Mouse (Mus musculus): ENCODE results near the gene Ldlrad2. TPM values are rescaled to one million over a fixed set of nuclear protein-coding genes. Genes with fewer than 3 reads are reported as not detected.
"Not testable (repeated sequence)": the region's sequence is repeated elsewhere in the genome, so short reads cannot be mapped to it uniquely, and the experiment has no call there.

Ldlrad2 gene
- total RNA-seq (2021) = not detected

DNA sequence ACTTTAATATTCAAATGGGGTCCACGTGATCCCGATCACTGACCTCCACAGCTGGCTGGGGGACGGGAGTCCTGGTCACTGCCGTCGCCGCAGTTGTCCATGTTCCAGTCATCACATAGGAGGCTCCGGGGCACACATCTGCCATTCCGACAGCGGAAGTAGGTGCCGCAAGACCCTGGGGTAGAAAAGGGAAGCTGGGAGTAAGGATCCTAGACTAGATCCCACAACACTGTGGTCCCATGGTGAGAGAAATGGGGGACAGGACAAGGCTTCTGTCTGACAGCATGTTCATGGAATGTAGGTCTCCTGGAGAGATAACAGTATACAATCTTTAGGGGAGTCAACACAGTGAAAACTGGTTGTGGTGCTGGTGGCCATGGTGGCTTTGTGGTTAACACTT is at the start of gene Ldlrad2:
Ldlrad2 (minus strand) TSS at position 101 of the 400 bp plus-strand sequence.
- intact Hi-C loops (cut with DNase I) = loop anchor here (10.0 kb wide), 1 partner anchor 680 kb away; the partner anchor contains the start of genes C1qa and C1qc
- DNase-seq (ENCODE audit: low spot score in 2 of 2) = no peak

- DNase-seq (ENCODE audit: low spot score in 2 of 2) = no peak
- intact Hi-C loops (cut with DNase I) = no loop called here
Observed at GRCm38 (mm10) chr4:137622847-137623246, 48.5 kb upstream of the Ldlrad2 start.

DNA sequence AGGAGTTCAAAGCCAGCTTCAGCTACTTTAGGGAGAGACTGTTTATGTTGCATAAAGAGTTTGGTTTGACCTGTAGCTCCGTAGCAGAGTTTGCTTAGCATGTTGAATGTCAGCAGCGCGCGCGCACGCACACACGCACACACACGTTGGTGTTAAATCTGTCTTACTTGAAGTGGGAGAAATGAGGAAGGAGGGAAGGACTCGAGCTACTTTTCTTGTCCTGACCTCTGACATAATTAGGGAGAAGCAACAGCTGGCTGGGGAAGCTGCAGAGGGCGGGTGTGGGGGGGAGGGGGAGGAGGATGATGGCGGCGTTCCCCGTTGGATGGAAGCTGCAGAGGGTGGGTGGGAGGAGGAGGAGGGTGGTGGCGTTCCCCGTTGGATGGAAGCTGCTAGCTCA is 35.9 kb upstream of the Ldlrad2 start:
- intact Hi-C loops (cut with DNase I) = no loop called here
- no peak for DNase-seq (ENCODE audit: low spot score in 2 of 2)

GRCm38 (mm10) chr4:137609702-137610101 is 35.3 kb upstream of the Ldlrad2 start:
- no peak for DNase-seq (ENCODE audit: low spot score in 2 of 2)
- intact Hi-C loops (cut with DNase I) = no loop called here

GRCm38 (mm10) chr4:137609281-137609680 is 34.9 kb upstream of the Ldlrad2 start:
- intact Hi-C loops (cut with DNase I) = no loop called here
- no peak for DNase-seq (ENCODE audit: low spot score in 2 of 2)

- intact Hi-C loops (cut with DNase I) = no loop called here
- no peak for DNase-seq (ENCODE audit: low spot score in 2 of 2)
Observed at GRCm38 (mm10) chr4:137607023-137607422, 32.7 kb upstream of the Ldlrad2 start.

GRCm38 (mm10) chr4:137603449-137604171 is 29.2 kb upstream of the Ldlrad2 start:
- intact Hi-C loops (cut with DNase I) = no loop called here
- DNase-seq (ENCODE audit: low spot score in 2 of 2) = no peak

GRCm38 (mm10) chr4:137598577-137598976 is 24.2 kb upstream of the Ldlrad2 start:
- intact Hi-C loops (cut with DNase I) = no loop called here
- DNase-seq (ENCODE audit: low spot score in 2 of 2) = no peak

- no peak for DNase-seq (ENCODE audit: low spot score in 2 of 2)
- intact Hi-C loops (cut with DNase I) = no loop called here
Observed at GRCm38 (mm10) chr4:137597098-137597630, 22.8 kb upstream of the Ldlrad2 start.

DNA sequence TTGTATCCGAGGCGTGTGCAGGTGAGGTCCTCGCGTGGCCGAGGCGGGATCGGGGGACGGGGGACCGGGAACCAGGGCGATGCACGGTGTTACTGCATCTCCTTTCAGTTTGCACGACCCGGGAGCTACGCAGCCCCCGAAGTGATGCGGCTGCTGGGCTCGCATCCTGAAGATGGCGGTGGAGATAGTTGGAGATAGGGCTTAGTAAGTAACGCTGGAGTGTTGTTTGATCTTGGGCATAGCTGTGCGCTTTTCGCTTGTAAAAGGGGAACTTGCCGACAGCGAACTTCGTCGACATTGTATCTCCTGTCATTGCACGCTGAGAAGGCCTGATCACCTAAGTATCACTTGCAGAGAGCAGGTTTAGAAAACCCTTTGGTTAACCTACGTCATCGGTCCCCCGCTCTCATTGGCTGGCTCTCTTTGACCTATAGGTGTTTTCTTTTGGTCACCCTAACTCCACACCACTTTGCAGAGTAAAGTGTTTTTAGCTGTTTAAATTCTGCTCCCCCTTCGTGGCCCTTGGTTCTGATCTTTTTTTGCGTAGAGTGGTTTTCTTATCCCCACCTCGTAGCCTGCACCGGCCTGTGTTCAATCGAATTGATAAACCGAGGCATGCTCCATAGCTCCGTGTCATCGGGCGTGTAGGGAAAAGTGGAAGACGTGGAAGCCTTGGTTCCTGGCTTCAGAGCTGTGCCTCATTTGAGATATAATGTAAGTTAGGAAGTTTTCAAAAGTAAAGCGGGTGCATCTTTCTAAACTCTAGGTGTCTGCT is 20.3 kb upstream of the Ldlrad2 start:
- no peak for DNase-seq (ENCODE audit: low spot score in 2 of 2)

GRCm38 (mm10) chr4:137593601-137594495 is 19.5 kb upstream of the Ldlrad2 start, which contains the start of gene Usp48:
Gene Usp48, plus strand, starts transcription at chr4:137593755.
- intact Hi-C loops (cut with DNase I) = loop anchor here (5.0 kb wide), 2 partner anchors 152 to 237 kb away; partner anchors contain the start of gene Cdc42
- DNase-seq (ENCODE audit: low spot score in 2 of 2) = peak; percentile 99 to 100

More for the DNA sequence above, 20.3 kb upstream of the Ldlrad2 start:
- intact Hi-C loops (cut with DNase I) = loop anchor here (5.0 kb wide), 2 partner anchors 152 to 237 kb away; partner anchors contain the start of gene Cdc42

GRCm38 (mm10) chr4:137590961-137591360 is 16.6 kb upstream of the Ldlrad2 start:
- intact Hi-C loops (cut with DNase I) = loop anchor here (5.0 kb wide), 2 partner anchors 149 to 234 kb away; partner anchors contain the start of gene Cdc42
- no peak for DNase-seq (ENCODE audit: low spot score in 2 of 2)

DNA sequence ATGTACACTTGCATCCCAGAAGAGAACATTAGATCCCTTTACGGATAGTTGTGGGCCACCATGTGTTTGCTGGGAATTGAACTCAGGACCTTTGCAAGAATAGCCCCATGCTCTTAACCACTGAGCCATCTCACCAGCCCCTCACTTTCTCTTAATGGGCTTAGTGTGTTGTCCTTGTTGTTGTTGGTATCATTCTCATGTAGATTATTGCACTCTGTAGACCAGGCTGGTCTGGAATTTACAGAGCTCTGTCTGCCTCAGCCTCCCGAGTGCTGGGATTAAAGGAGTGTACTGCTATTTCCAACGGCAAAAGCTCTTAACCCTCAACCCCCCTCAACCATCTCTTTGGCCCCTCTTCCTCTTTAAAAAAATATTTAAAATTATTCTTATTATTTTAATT is 15.2 kb upstream of the Ldlrad2 start:
- intact Hi-C loops (cut with DNase I) = no loop called here
- no peak for DNase-seq (ENCODE audit: low spot score in 2 of 2)

- intact Hi-C loops (cut with DNase I) = not testable (repeated sequence)
Observed at GRCm38 (mm10) chr4:137589095-137589494, 14.7 kb upstream of the Ldlrad2 start.

DNA sequence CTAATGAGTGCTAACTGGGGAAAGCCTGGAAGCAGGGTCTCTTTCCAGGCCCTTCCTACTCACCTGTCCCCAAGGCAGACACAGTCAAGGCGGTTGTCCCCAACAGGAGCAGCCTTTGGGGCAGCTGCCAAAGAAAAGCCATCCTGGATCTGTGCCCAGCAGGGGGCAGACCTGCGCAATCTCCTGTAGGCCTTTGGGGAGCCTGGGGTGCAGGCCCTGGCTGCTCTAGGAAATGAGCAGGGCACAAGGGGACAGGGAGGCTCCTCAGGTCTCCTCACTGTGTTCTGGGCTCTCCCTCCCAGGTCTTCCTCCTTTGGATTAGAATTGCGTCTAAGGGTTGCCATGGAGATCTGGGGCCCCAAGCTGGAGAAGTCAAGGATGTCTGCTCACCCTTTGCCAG is 7.4 kb upstream of the Ldlrad2 start:
- intact Hi-C loops (cut with DNase I) = no loop called here
- DNase-seq (ENCODE audit: low spot score in 2 of 2) = no peak

More at GRCm38 (mm10) chr4:137589095-137589494, 14.7 kb upstream of the Ldlrad2 start:
- DNase-seq (ENCODE audit: low spot score in 2 of 2) = not testable (repeated sequence)

DNA sequence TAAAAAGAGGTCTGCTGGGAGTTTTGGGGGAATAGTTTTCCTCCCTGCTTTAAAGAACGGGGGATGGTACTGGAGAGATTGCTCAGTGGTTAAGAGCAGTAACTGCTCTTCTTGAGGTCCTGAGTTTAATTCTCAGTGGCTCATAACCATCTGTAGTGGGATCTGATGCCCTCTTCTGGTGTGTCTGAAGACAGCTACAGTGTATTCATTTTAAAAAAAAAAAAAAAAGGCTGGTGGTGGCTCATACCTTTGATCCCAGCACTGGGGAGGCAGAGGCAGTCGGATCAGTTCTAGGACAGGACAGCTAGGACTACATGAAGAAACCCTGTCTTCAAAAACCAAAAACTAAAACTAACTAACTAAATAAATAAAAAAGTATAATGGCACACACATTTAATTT is 5.9 kb upstream of the Ldlrad2 start:
- intact Hi-C loops (cut with DNase I) = no loop called here
- no peak for DNase-seq (ENCODE audit: low spot score in 2 of 2)

GRCm38 (mm10) chr4:137579789-137580188 is 5.4 kb upstream of the Ldlrad2 start:
- intact Hi-C loops (cut with DNase I) = loop anchor here (5.0 to 10.0 kb wide), 2 partner anchors 137 to 685 kb away; partner anchors contain the start of genes C1qa and C1qc
- no peak for DNase-seq (ENCODE audit: low spot score in 2 of 2)

DNA sequence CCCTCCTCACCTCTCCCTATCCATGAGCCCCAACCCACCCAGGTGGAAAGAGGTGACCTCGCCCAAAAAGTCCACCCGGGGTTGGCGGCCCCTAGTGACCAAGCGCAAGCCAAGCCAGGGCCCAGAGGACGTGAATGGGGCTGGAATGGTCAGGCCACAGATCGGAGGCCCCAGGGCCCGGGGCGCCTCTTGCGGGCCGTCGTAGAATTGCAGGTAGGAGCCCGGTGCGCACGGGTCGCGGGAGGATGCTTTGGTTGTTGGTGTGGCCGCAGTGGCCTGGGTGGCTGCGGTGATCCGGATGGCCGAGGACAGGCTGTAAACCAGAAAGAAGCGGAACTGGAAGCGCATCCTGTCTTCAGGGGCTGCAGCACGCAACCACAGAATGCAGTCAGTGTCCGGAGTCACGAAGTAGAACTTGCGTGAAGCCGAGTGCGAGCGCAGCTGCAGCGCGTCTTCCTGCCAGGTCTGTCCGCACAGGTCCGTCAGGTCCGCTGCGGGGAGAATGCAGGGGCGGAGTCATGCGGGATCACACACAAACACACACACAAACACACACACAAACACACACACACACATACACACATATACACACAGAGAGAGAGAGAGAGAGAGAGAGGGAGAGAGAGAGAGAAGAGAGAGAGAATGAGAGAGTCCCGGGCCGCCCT is 3.9 kb upstream of the Ldlrad2 start:
- peak; percentile 24 to 30 for DNase-seq (ENCODE audit: low spot score in 2 of 2)
- intact Hi-C loops (cut with DNase I) = loop anchor here (5.0 to 10.0 kb wide), 2 partner anchors 136 to 684 kb away; partner anchors contain the start of genes C1qa and C1qc
